Mouse (Mus musculus) left cerebral cortex, adult 18-20 months (tissue): ENCODE results near the gene Tmem52. TPM values are rescaled to one million over a fixed set of nuclear protein-coding genes. Genes with fewer than 3 reads are reported as not detected.
"Not testable (repeated sequence)": the region's sequence is repeated elsewhere in the genome, so short reads cannot be mapped to it uniquely, and the experiment has no call there.

Source experiments
- DNase-seq, 2 experiments: peaks; one replicate each; pipeline ENCODE4 v3.0.0; 2021 to 2022; ENCODE audit warnings: low spot score in 2 of 2, mixed read lengths in 1 of 2
- total RNA-seq, 2 experiments: library from RNA; stranded (reverse); gene quantifications; 2 replicates each; pipeline ENCODE4 v1.2.3; 2021

Tmem52 gene
- total RNA-seq, 2 experiments from 2014 or later, result 1.1 to 1.8 TPM

DNA sequence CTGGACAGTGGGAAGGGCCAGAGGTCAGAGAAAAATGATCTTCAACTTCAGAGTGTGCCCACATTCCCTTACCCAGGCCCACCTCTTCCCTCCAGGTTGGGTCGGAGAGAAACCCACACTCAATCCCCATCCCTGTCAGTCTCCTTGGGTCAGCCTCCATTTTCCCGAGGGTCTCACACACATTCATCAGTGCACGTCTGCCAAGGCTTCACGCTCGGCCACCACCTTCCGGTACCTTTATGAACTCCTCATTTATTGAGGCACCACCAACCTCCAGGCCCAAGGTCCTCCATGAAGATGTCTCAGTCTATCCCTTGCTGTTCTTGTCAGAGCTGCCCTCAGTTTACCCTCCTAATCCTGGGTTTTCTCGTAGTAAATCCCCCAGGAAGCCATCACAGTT lies 2.1 kb downstream of the Tmem52 start:
- DNase-seq, result no peak

DNA sequence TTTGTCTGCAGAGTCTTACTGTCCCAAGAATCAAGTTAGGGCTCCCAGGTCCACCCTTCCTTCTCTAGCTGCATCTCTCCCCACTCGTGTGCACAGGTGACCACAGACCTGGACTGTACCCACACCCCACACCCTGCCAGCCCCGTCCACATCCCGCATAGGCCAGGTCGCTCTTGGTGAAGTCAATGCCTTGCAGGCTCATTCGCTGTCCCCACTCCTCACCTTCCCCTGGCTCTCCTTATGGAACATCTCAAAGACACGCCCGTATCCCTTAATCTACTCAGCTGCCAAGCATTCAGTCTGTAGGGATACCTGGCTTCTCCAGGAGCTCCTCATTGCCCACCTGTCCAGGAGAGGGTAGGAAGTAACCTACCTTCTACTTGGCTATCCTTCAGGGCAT lies 2.5 kb downstream of the Tmem52 start:
- DNase-seq, result no peak

DNA sequence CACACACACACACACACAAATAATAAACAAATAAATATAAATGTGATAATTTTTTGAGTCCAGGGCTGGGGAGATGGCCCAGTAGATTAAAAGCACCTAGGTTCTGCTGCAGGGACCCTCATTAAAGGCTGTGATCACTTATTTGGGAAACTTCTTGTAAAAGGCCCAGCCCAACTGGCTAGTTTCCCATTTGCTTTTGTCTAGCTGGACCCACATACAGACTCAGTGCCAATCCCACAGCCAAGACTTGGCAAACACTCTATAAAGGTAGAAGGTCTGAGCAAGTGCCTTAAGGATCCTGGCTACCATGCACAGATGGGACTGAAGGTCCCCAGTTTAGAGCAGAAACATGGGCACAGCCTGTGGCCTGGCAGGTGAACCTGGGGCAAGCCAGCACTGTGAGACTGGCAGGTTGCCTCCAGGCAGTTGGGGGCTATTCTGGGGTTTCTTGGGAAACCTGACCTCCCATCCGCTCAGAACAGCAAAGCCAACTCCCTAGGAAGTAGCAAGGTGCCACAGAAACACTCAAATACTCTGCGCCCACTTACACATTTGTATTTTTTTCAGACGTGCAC lies 3.9 kb downstream of the Tmem52 start:
- DNase-seq, result no peak

DNA sequence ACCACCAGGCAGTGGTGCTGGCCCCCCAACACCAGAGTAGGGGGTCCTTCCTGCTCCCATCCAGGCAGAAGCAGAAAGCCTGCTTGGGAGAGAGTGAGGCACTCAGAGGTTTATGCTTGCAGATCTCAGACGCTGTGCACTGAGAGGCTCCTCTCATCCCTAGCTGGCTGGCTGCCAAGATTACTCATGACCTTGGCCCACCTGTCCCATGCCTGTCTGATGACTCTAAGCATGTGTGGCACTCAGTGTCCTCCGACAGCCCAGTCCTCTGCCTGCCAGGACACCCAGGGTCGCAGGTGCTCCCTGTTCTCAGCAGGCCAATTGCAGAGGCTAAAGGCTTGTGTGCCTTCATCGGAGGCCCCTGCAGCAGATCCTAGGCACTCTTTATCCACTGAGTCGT lies 4.4 kb downstream of the Tmem52 start:
- DNase-seq, result no peak

DNA sequence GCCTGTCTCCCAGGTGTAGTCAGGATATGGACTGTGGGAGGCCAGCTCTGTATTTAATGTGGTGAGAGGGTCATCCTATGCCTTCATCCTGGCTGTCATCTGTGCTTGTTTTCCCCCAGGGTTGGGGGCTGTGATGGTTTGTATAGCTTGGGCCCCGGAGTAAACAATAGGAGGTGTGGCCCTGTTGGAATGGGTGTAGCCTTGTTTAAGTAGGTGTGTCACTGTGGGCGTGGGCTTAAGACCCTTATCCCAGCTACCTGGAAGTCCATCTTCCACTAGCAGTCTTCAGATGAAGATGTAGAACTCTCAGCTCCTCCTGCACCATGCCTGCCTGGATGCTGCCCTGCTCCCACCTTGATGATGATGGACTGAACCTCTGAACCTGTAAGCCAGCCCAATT lies 4.9 kb downstream of the Tmem52 start:
- not testable (repeated sequence) for DNase-seq

DNA sequence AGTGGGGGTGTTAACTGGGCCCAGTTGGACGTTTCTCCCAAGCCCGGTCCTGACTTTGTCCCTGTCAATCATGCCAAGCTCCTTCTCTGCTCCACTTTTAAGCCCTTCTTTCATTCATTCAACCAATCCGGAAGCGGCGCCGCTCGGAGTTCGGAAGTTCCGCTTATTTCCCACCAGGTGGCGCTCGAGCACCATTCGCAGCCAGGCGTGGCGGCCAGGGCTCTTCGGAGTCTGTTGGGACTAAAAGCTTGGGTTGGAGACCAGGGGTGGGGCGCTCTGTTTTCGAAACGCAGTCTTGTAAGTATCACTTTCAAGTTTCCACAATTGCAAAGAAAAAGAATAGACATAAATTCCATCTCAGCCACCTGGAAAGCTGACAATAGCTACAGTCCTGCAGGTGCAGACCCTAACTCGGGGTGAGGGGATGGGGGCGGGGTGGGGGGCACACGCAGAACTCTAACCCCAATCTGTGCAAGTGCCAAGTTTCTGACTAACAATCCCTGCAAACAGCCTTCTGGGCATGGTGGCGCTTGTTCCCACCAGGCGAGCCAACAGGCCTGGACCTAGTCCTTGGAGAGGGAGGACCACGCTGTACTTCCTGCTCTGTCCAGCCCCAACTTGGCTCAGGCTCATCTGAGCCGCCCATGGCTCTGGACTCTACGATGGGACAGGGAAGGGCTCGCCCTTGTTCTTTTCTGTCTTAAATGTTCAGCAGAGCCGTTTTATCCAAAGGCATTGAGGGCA lies 12.6 kb downstream of the Tmem52 start:
- peak; percentile 77 to 78 for DNase-seq

DNA sequence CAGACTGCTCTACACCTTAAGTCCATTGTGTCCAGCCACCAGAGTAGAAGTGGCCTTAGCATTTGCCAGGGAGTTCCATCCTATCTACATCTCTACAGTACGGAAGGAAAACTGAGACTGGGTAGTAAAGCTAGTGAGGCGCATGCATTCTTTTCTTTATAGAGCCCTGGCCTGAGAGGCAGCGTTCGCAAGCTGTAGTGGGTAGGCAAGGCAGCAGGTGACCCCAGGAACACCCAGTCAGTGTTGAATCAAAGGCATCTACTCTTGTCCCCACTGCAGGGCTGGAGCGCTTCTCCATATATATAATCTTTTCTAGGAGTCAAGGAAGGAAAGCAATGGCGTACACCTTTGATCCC lies 13.2 kb downstream of the Tmem52 start:
- no peak for DNase-seq

DNA sequence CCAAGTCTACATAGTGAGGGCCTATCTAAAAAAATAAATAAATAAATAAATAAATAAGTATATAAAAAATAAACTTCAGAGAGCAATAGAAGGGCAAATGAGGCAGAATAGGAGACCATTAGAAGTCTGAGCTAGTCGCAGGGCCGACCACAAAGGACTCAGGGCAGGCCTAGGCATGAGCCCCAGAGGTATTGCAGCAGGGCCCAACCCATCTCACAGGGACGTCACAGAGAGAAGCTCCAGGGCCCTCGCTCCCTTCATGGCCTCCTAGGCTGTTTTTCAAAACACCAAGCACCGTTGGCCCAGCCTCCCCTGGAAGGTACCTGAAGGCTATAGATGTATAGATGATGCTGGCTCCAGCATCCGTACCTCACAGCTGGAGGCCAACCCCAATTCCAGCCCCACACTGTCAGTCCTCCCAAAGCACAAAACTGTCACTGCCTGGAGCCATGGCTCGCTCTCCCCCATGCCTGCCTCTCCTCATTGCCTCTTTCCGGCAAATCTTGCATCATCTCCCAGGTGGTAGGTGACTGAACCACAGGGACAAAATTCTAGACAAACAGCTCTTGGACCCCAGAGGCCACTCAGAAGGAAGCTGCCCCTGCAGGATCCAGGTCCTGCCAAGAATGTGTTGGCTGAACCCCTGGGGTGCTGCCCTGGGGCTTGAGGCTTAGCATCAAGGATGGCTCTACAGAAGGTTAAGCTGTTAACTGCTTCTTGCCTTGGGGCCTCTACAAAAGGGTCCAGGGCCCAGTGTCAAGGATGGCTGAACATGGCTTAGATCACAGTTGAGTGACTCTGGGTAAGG lies 14.0 kb downstream of the Tmem52 start:
- DNase-seq, result no peak

DNA sequence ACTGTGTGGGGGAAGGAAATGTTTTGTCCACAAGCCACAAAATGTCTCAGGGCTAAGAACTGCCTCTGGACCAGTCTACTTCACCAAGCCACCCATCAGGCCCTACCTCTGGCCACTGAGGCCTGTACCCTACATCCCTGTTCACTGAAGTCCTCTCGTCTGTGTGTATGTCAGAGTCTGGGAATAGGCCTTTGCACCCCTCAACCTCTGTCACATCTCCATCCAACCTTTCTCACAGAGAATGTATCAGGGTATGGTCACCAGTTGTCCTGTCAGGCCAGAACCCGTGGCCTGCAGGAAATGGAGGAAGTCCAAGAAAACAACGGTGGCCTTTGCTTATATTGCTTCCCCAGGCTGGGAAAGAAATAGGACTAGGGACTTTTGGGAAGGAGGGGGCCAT lies 16.6 kb downstream of the Tmem52 start:
- no peak for DNase-seq

DNA sequence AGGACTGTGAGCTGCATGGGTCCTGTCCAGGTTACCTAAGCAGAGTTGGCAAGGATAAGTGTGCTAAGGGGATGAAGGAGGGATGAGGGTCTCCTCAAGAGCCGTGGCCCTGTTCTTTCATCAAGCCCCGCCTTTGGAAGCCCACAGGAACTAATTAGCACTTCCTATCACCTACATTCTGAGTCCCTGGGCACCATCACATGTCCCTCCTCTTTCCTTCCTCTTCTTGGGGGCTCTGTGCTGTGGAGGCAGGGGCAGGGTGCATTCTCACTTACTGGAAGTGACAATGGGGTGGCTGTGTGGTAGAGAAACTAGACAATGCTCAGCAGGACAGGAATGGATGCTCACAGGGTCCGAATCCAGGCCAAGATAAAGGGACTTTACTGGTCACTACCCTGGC lies 18.8 kb downstream of the Tmem52 start:
- DNase-seq, result no peak

DNA sequence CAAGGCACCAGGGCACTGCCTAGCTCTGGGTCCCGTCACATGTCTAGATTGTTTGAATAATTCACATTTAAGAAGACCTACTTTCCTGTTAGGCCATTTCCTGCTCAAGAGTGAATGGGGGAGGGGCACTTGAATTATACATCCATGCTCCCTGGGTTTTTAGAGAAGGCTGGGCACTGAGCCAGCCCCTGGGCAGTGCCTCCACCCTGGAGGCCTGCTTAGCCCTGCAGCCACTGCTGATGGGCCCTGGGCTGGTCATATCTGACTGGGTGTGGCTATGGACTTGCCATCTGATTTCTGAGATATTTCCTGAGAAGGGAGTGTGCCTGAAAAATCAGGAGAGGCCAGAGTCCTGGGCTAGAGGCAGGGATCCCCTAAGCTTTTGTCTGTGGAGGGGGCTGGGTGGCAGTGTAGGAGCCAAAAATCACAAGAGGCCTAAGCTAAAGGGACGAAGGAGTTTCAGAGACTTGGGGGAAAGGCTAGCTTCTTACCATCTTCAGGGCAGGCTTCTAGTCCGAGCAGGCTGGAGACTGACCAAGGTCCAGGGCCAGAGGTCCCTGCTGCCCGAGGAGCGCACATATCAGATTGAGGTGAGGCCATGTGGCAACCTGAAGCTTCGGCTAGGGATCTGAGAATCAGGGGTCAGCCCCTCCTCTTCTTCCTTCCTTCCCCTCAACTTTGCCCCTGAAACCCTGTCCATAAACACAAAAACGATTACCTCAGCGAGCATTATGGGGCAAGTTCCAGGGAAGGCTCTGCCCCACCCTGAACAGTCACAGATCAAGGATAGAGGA lies 19.5 kb downstream of the Tmem52 start:
- DNase-seq, result no peak

DNA sequence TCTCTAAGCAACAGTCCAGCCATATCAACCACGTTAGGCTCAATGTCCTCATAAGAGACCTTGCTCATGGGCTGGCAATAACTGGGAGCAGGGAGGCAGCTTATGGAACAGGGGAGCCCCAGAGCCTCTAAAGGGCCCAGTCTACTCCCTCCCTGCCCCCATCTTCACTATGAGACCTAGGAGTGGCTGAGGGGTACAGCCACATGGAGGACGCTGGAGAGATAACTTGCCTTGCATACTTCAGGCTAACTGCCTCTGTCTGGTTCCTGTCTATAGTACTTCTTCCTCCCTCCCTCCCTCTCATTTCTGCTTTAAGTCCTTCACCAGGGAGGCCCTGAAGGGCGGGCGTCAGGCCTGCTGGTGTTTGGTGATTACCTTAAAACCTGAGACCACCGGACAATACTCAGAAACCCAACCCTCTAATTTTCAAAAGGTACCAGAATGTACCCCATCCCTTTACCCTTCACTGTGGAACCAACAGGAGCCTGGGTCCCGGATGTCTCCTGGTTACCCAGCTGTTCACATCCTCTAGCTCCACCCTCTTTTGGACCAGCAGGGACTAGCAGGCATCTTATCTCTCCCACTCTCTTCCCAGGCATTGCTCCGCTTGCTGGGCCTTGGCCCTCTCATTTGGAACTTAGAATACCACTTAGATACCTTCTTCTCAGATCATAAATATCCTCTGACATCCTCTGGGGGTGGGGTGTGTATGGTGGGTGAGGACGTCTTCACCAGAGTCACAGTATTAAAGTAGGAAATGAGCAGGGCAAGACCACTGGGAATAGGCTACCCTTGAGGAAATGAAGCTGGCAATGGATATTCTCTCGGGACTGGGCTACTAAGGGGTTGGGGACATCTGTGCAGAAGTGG lies 20.4 kb downstream of the Tmem52 start:
- no peak for DNase-seq

DNA sequence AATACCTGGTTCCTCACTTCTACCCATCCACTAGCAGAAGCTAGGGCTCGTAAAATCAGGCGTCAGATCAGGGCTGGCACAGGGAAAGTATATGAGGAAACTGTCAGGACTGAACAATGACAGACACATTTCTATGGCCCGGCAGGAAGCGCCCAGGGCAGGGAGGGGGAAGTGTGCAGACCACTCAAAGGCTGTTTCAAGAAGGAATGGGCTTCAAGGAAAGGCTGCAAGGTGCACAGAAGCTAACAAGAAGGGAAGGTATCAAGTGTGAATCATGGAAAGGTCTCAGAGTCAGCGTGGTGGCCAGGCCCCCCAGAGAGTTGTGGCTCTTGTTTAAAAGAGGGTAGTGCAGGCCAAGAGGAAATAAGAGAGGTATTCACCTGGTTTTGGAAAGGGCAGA lies 21.5 kb downstream of the Tmem52 start:
- no peak for DNase-seq

DNA sequence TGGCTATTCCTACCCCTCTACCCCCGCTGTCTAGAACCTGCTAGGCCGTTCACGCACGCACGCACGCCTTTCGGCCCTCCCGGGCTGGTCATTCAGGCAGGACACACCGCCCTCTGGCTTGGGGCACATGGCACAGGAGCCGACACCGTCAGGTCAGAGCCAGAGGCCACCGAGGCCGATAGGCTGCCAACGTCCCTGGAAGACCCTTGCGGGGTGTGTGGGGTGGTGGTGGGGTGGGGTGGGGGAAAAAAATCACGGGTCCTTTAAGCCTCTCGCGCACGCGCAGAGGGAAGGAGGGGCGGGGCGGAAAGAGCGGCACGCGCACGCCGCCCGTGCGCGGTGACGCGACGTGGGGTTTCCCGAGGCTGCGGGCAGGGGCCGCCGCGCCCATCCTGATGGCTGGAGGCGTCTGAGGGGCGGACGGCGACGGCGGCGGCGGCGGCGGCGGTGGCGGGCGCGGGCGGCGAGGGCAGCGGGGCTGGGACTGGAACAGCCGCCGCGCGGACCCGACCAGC lies 22.1 kb downstream of the Tmem52 start, which contains the start of gene Gnb1:
Gene Gnb1, plus strand, starts transcription at position 372 of the 515 bp plus-strand sequence.
- DNase-seq, result peak; percentile 94

DNA sequence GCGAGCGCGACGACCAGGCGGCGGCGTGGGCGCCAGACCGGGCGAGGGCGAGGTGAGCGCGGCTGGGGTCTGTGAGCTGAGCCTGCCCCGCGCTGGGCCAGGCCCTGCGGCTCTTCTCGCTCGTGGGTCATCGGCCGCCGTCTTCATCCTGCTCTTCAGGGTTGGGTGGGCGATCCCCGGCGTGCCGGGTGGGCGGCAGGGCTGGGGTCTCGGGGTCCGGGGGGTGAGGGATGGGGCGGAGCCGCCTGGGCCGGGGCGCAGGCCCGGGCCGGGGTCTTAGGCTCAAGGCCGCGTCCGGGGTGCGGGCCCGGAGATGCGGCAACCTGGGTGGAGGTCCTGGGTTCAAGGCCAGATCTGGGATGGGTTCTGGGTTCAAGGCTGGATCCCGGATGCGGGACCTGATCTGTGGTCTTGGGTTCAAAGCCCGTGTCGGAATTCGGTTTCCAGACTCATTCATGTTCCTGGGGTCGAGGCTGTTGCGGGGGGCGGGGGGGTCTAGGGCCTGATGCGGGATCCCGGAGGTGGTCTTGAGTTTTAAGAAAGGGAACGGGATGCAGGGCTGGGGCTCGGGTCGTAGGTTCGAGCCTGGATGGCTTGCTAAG lies 22.7 kb downstream of the Tmem52 start:
- DNase-seq, result no peak

DNA sequence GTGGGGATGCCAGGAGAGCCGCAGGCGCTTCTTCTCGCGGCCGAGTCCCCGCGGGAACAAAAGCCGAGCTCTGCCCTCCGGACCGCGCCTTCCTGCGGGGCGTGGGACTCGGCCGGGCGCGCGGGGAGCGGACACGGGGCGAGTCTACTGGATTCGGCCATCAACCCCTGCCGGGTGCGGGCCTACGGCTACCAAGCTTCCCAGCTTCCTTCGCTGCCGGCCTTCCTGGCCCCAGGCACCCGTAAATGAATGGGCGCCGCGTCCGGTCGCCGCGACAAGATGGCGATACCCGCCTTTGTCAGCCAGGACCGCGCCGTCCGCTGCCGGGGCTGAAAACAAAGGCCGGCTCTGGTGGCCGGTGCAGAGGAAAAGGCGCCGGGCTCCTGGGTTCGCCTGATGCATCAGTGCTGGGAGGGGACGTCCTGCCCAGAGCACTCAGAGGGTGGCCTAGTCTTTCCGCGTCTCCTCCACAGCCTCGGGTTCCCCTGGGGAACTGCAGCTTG lies 23.3 kb downstream of the Tmem52 start:
- peak; percentile 48 to 49 for DNase-seq

DNA sequence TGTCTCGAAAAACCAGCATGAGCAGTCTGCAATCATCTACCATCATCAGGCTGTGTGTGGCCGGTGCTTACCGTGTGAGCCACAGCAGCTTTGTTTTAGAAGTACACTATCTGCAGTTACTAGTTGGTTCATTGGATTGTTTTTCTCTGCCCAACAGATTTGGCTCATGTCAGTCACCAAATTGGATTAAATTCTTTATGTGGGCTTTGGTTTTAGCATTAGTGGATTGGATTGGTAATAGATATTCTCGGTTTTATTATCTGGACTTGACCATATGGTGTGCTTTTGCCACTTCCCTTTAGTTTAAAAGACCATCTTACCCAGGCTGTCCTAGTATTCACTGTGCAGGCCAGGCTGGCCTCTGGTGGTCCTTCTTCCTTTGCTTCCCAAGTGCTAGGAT lies 26.0 kb downstream of the Tmem52 start:
- DNase-seq, result no peak

DNA sequence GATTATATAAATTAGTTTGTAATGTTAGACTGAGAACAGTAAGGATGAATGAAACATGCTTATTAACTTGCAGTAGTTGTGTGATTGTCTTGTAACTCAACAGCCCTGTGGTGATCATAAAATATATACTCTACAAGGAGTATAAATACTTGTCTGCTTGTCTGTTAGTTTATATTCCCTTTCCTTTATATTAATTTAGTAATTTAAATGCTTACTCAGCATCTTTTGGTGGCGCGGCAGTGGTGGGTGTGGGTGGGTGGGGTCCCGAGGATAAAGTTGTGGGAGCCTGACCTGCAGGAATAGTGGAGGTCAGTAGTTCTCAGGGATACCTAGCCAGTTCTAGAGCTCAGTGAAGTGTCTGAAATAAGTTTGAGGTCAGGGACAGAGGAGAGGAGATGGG lies 29.0 kb downstream of the Tmem52 start:
- no peak for DNase-seq

DNA sequence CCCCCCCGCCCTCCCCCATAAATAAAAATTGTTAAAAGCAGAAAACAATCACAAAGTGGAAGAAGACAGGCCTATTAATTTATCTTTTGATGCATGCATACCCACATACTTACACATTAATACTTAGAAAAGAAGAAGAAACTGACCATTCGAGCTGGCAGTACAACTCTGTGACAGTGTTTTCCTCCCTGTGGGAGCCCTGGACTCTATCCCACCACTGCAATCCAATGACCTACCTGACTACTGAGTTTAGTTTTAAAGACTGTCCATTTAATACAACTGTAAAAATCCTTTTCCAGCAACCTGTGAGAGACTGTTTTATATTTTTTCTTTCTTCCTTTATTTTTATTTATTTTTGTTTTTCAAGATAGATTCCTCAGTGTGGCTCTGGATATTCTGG lies 32.2 kb downstream of the Tmem52 start:
- DNase-seq, result no peak

DNA sequence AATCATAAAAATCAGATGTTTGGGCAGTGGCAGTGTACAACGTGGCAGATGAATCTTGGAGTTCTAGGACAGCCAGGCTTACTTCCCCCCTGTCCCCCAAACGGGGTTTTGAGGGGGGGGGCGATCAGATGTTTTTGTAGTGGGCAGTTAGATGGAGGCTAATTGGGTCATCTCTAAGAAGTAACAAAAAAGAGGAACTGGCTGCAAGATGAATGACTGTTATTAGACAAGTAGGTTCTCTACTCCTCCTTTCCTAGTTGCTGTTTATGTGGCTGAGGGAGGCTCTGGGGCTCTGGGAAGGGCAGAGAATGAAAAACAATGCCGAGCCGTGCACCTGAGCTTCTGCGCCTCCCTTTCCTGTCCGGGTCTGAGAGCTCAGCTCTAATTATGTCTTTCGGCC lies 36.2 kb downstream of the Tmem52 start:
- no peak for DNase-seq
